In genomic region chr1:164870694-164871093, GRCm38 (mm10) we compare ENCODE assay signal across 8 mouse cellular contexts.
A peak's percentile ranks its signal among the peaks of the same experiment; 100 is the strongest.
DNase-seq lines count a peak whose midpoint lies in the region; TF ChIP-seq lines count a peak whose summit lies in the region.

No protein-coding gene starts in this region.

- no peaks in the 10 kb centered on the region; the same call in 1 of the 2 replicates for H3K4me1 ChIP-seq in testis, adult 2 months (ENCODE audit: control insufficient read depth, insufficient read depth, low read length)

- no peak overlapping the region; the same call in 1 of the 2 replicates for H3K27ac ChIP-seq in testis, adult 2 months (ENCODE audit: control insufficient read depth, insufficient read depth, low read depth, low read length)

- H3K36me3 ChIP-seq in testis, adult 2 months (ENCODE audit: control insufficient read depth, insufficient read depth, low read length): no peaks in the 10 kb centered on the region

- intact Hi-C loops in gastrocnemius, postnatal 14 days (cut with DNase I; ENCODE audit: low total_unique reads): no loop called here

- no peak for TF ChIP-seq POLR2A in testis, adult 2 months (IDR thresholded peaks at IDR 0.05; ENCODE audit: control insufficient read depth, low read depth, low read length)

- DNase-seq in gastrocnemius, postnatal 14 days: peak; percentile 29
- DNase-seq in gastrocnemius, postnatal 25 days: no peak
- DNase-seq in A20 (ENCODE audit: low read depth, low spot score) (peak; percentile 79), WW6 (ENCODE audit: low read depth, low spot score) (peak; percentile 20)
- peak; percentile 7 to 9 for DNase-seq in lung, adult 18-20 months
- DNase-seq in layer of hippocampus, adult 11-12 months (ENCODE audit: low spot score): no peak
- DNase-seq in cerebellum, postnatal 4 days (ENCODE audit: low spot score in 2 of 2): no peak

- peak overlapping the region; percentile 69 for H3K4me3 ChIP-seq in testis, adult 2 months (ENCODE audit: control insufficient read depth, low read depth, low read length)

- no peaks in the 10 kb centered on the region for H3K27me3 ChIP-seq in testis, adult 2 months (ENCODE audit: control insufficient read depth, insufficient read depth, low read length)

- TF ChIP-seq CTCF in testis, adult 2 months (IDR thresholded peaks at IDR 0.05; ENCODE audit: control insufficient read depth, insufficient read depth, insufficient replicate concordance, low read depth, low read length): peak; percentile 78; the same call in 1 of the 2 replicates

Comparison
In these comparisons a context has a peak if more than half of its experiments do, and no peak if none do; other contexts are left out.
1. DNase-seq: peak in gastrocnemius, postnatal 14 days (single experiment), A20 (single experiment), WW6 (single experiment) and lung, adult 18-20 months (2 of 2); none in gastrocnemius, postnatal 25 days (single experiment), layer of hippocampus, adult 11-12 months (single experiment) and cerebellum, postnatal 4 days (0 of 2).